Mouse (Mus musculus): ENCODE results near the gene A830018L16Rik. TPM values are rescaled to one million over a fixed set of nuclear protein-coding genes. Genes with fewer than 3 reads are reported as not detected.
A peak's percentile ranks its signal among the peaks of the same experiment; 100 is the strongest.

The A830018L16Rik gene
- total RNA-seq, 2 experiments from 2014 or later: not detected

GRCm38 (mm10) chr1:11588305-11588704 is 174.4 kb downstream of the A830018L16Rik start:
- no peak for ATAC-seq (replicated peaks; ENCODE audit: poor library complexity, severe bottlenecking)

DNA sequence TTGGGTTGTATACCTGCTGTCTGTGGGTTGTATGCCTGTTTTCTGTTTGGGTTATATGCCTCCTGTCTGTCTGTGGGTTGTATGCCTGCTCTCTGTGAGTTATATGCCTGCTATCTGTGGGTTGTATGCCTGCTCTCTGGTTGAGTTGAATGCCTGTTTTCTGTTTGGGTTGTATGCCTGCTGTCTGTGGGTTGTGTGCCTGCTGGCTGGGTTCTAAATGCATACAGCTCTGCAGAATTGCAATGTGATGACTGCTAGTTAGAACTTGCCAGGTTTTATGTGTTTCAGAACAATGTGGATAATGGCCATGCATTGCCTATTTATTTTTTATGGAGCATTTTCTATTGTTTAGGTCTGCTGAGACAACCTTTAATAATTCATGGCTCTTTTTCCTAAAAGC is 236.2 kb downstream of the A830018L16Rik start:
- no peak for ATAC-seq (replicated peaks; ENCODE audit: poor library complexity, severe bottlenecking)

- ATAC-seq (replicated peaks; ENCODE audit: poor library complexity, severe bottlenecking): no peak
Measured at GRCm38 (mm10) chr1:11652773-11653172, 238.9 kb downstream of the A830018L16Rik start.

GRCm38 (mm10) chr1:11657341-11658060 is 243.6 kb downstream of the A830018L16Rik start:
- peak; percentile 58 for ATAC-seq (replicated peaks; ENCODE audit: poor library complexity, severe bottlenecking)

- ATAC-seq (replicated peaks; ENCODE audit: poor library complexity, severe bottlenecking): no peak
Measured at GRCm38 (mm10) chr1:11658061-11658625, 244.2 kb downstream of the A830018L16Rik start.

GRCm38 (mm10) chr1:11744749-11745314 is 330.9 kb downstream of the A830018L16Rik start:
- ATAC-seq (replicated peaks; ENCODE audit: poor library complexity, severe bottlenecking): no peak

GRCm38 (mm10) chr1:11748424-11748823 is 334.5 kb downstream of the A830018L16Rik start:
- no peak for ATAC-seq (replicated peaks; ENCODE audit: poor library complexity, severe bottlenecking)

DNA sequence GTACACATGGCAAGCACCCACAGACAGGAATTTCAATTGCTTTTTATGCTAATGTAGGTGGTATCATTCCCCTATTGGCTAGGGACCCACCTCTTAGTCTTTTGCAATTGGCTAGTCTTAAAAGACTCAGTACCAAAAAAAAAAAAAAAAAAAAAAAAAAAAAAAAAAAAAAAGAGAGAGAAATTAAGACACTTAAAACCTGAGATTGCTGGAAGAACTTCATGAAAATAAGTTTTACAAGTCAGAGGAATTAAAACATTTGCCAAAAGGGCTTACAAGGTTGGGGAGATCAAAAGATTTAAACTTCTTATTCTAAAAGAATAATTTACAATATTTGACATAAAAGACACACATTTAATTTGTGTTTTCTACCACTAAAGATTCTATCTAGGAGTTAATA is 336.2 kb downstream of the A830018L16Rik start:
- no peak for ATAC-seq (replicated peaks; ENCODE audit: poor library complexity, severe bottlenecking)

DNA sequence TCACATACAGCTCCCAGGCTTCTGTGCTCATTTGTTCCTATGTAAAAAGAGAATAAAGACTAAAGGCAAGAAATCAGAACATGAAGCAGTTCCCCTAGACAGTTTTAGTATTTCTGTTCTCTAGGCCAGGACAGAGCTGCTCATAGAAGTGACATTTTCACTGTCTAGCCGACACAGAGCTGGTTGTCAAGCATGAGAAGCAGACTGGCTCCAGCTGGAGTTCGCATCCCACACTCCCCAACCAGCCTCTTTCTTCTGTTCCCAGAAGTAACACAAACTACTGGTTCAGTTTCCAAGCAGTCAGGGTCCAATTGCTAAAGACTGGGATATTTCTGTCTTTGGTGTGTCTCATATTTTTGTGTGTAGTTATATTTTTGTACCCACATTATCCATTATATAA is 336.7 kb downstream of the A830018L16Rik start:
- ATAC-seq (replicated peaks; ENCODE audit: poor library complexity, severe bottlenecking): no peak

- no peak for ATAC-seq (replicated peaks; ENCODE audit: poor library complexity, severe bottlenecking)
Measured at GRCm38 (mm10) chr1:11751996-11752395, 338.1 kb downstream of the A830018L16Rik start.

GRCm38 (mm10) chr1:11788264-11788663 is 374.4 kb downstream of the A830018L16Rik start:
- ATAC-seq (replicated peaks; ENCODE audit: poor library complexity, severe bottlenecking): no peak

GRCm38 (mm10) chr1:11792820-11793219 is 378.9 kb downstream of the A830018L16Rik start:
- ATAC-seq (replicated peaks; ENCODE audit: poor library complexity, severe bottlenecking): no peak

- no peak for ATAC-seq (replicated peaks; ENCODE audit: poor library complexity, severe bottlenecking)
Measured at GRCm38 (mm10) chr1:11795666-11796065, 381.8 kb downstream of the A830018L16Rik start.

DNA sequence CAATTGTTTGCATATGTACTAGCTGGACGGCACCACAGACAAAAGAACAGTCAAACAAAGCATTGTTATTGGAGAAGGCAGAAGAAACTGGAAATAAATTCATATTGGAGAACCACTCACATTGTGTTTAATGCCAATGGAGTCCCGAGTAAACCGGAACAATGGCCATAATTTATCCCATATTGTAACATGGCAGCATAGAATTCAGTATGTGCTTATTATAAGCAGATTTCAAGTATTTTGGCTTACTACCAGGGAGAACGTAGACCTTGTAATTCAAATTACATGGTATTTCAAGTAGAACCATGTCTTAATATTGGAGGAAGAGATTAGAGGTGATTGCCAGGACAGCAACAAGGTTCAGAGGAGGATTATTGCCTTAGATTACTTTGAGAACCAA is 458.9 kb downstream of the A830018L16Rik start:
- ATAC-seq (replicated peaks; ENCODE audit: poor library complexity, severe bottlenecking): no peak

- ATAC-seq (replicated peaks; ENCODE audit: poor library complexity, severe bottlenecking): no peak
Measured at GRCm38 (mm10) chr1:11873573-11873972, 459.7 kb downstream of the A830018L16Rik start.

- ATAC-seq (replicated peaks; ENCODE audit: poor library complexity, severe bottlenecking): no peak
Measured at GRCm38 (mm10) chr1:11881706-11882105, 467.8 kb downstream of the A830018L16Rik start.

DNA sequence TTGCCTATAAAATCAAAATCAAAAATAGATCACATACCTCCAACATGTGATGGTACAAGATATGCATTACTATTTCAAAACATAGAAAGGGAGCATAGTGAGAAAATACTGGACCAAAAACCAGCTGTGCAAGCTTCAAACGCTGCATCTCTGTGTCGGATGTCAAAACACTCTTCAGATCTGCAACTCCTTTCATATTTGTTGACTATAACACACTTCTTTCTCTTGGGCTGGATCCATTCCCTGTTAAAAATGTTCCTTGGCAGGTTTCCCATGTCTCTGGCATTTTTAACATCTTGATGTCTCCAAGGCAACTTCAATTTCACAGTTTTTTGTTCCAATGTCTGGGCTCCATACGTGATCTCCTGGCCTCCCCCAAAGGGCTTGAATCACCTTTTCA is 481.8 kb downstream of the A830018L16Rik start:
- no peak for ATAC-seq (replicated peaks; ENCODE audit: poor library complexity, severe bottlenecking)

DNA sequence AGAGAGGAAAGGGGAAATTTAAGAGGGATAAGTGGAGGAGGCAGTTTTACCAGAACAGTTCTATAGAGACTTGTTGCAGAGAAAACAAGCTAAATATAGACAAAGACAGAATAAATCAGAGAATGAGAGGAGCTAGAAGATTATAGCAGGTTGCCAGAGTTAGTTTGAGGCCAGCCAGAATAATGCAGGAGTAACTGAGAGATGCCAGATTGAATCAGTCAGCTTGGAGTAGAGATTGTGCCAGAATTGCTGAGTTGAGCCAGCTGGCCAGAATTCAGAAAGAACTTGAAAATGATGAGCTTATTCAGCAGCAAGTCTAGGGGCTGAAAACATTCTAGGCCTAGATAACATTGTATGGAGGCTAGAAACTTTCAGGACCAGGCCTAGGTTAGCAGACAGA is 502.0 kb downstream of the A830018L16Rik start:
- ATAC-seq (replicated peaks; ENCODE audit: poor library complexity, severe bottlenecking): no peak

- ATAC-seq (replicated peaks; ENCODE audit: poor library complexity, severe bottlenecking): no peak
Measured at GRCm38 (mm10) chr1:11936984-11937383, 523.1 kb downstream of the A830018L16Rik start.

GRCm38 (mm10) chr1:11959421-11960206 is 545.7 kb downstream of the A830018L16Rik start:
- ATAC-seq (replicated peaks; ENCODE audit: poor library complexity, severe bottlenecking): no peak

GRCm38 (mm10) chr1:11982590-11983136 is 568.8 kb downstream of the A830018L16Rik start:
- ATAC-seq (replicated peaks; ENCODE audit: poor library complexity, severe bottlenecking): no peak
